Mouse (Mus musculus) layer of hippocampus, adult 18-20 months (tissue): Measurements from ENCODE around the gene Tmprss2. TPM values are rescaled to one million over a fixed set of nuclear protein-coding genes. Genes with fewer than 3 reads are reported as not detected.
A peak's percentile ranks its signal among the peaks of the same experiment; 100 is the strongest.

ENCODE experiments used
- DNase-seq, 2 experiments: peaks; one replicate each; pipeline ENCODE4 v3.0.0; 2022; ENCODE audit warnings: low spot score in 2 of 2
- long read RNA-seq: library from polyadenylated mRNA; stranded (forward); transcript quantifications from one replicate; pipeline ENCODE4 v2.0.0, GENCODE M21; 2021
- total RNA-seq, 2 experiments: library from RNA; stranded (reverse); gene quantifications; 2 replicates each; pipeline ENCODE4 v1.2.3; 2021

Tmprss2 gene
- total RNA-seq, result not detected
- long read RNA-seq, result 0 reads

DNA sequence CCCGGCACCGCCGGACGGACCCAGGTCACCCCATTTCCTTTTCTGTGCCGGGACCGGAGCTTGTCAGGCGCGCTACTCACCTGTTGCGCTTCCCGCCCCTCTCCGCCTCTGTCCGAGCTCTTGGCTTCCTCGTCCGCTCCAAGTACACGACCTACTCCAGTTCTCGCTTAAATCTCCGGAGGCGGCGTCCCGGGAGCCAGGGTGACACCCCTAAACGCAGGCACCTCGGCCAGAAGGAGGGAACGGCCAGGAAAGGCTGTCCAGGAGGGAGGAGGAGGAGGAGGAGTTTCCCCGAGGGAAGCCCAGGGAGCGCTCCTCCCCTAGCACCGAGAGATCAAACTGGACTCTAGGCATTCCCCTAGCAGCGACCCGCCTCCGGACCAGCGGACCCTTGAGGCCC is at the start of gene Tmprss2:
Gene Tmprss2 (minus strand): TSS at position 257 of the 400 bp plus-strand sequence.
- no peak for DNase-seq

DNA sequence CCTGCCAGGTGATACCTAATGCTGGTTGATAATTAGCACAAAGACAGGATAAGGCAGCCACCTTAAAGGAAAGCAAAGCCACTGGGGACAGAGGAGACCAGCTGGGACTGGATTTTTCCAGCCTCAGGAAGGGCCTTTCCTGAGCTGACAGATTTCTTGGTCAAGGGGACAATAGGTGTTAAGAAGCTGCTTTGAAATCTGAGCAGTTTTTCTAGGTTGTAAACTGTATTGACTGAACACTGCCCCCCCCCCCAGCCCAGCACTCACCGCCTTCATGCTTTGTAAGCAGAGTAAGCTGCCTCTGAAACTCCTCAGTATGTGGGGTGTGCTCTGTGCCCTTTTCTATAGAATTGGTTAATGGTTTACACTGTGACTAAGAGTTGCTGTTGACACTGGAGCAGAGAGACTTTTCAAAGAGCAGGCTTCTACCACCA is 48.2 kb upstream of the Tmprss2 start:
- DNase-seq, result no peak

DNA sequence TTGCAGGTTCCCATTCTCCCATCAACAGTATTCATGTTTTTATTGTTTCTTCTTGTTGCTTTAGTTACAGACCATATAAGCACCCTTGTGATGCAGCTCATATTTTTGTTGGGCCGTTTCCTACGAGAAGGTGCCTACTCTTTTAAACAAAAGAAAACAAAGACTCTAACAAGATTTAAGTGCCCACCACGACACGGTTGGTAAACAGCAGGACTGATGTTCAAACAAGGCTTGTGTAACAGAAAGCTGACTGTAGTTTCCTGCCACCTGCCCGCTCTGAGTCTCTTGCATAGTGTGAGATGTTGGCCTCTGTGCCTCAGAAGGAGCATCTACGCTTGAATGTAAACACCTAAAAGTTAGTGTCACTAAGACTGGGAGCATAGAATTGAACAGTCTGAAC is 47.5 kb upstream of the Tmprss2 start:
- no peak for DNase-seq

DNA sequence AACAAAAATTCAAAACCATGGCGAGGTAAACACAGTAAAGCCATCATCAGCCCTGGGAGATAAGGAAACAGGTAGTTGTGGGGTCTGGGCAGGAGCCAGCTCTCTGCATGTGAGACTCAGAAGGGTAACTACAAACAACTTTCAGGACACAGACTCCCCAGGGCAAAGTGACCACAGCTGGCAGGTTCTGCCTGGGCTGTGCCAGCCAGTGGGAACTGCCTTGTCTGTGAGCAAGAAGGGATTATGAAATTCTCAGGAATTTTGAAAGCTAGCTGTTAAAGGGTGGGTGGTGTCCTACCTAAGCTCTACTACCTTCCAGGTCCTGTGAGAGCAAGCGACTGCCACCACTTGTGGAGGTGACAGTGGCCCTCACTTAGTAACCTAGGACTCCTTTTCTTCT is 44.8 kb upstream of the Tmprss2 start:
- no peak for DNase-seq

DNA sequence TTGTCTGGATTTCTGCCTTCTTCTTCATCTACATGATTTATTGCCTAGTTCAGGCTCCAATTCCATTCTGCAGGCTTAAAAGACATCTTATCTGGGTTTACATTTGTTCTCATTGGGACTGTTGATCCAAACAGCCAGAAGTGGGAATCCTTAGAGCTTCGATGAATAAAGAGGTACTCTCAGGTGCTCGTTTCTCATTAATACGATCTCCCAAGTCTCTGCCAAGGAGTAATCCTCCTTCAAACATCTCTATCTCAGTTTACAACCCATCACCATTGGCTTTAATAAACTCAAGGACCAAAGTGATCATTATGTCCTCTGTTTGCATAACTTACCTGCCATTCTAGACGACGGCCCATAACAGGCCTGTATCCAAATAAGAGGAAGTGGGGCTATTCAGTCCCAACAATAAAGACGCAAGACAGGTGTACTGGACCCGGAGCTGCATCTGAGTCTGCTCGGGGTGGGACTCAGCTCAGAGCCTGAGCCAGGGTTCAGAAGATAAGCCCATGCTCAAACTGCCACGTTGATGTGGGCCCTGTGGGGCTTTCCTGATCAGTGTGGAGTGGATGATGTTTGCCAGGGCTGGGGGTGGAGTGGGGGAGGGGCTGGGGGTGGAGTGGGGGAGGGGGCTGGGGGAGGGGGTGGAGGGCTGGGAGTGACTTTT is 38.7 kb upstream of the Tmprss2 start:
- no peak for DNase-seq

DNA sequence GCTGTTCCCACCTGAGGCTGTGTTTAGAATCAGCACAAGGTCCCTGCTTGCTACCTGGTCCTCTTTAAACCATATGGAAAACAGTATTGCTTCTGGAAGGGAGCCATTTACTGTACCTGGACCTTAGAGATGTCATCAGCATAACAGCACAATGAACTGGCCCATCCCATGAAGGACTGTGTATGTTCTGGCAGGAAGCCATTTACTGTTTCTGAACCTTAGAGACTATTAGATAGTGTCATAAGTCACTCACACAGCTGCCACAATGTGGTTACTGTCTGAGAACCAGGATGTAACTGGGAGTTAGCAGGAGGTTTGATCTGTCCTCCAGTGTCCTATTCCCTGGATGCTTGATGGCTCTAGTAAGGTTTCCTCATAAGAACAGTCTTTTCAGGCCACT is 33.7 kb upstream of the Tmprss2 start:
- DNase-seq, result no peak

DNA sequence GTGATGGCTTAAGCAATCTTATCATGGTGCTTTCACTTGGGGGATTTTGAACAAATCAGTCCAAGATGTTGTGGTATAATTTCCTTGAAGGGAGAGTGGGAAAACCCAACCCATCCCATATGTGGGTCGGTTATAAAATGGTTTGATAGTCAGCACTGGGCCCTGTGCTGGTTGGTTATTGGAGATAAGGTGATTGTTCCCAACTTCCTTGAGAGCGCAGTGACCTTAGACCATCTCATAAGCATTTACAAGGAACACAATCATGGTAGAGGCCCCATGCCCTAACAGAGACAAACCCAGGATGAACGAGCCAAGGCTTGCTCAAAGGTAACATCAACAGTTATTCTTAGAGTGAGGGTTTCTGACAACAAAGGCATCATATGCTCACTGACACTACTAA is 28.6 kb upstream of the Tmprss2 start:
- DNase-seq, result no peak

DNA sequence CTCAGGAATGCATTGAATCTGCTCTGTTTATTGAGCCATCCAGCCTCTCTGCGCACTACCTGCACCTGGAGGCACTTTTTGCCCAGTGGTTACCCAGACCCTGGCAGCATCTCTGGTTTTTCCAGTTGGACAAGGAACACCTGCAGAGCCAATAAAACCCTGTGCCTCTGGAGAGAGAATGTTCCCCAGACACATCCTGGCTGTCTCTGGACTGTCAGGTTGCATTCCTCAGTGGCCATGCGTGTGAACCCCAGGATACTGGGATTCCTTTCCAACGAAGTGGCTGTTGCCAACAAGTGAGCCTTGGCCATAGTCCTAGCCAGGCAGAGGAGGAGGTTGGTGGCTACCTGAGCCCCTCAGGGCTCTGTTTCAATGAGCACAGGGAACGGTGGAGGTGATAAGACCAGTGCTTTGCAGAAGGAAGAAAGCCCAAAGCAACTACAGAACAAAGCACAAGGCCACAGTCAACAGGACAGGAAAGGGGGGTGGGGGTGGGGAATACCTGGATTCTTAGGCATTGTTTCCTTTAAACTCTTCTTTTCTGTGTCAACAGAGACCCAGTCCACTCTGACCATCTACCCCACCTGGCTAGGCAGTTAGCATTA is 22.0 kb upstream of the Tmprss2 start:
- DNase-seq, result no peak

DNA sequence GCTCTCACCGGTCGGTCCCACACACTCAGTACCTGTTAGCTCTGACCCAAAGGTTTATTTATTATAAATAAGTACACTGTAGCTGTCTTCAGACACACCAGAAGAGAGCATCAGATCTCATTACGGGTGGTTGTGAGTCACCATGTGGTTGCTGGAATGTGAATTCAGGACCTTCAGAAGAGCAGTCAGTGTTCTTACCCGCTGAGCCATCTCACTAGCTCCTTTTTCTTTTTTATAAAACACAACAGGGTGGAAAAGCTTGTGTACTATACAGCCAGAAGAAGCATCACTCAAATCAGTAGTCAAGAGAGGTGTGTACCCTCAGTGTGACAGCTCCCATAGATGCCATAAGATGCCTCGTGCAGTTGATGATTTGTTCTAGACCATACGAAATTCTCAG is 12.2 kb upstream of the Tmprss2 start:
- DNase-seq, result no peak

DNA sequence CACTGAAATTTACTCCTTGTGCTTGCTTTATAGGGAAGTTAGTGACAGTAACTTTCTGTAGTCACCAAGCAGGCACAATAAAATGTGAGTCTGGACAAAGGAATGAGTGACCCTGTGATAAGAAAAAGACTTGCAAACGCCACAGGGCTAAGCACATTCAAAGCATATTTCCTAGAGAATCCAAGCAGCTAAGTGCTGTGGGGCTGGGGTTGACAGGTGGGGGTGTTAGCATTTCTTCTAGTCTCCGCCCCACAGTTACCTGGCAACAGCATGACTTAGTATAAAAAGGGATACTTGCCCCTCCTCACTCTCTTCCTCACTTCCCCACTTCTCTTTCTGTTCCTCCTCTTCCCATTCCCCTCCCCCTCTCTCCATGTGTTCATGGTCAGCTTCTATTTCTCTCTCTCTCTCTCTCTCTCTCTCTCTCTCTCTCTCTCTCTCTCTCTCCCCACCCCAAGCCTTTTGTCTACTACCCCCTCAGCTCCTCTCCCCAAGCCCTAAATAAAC is 11.4 kb upstream of the Tmprss2 start:
- no peak for DNase-seq

DNA sequence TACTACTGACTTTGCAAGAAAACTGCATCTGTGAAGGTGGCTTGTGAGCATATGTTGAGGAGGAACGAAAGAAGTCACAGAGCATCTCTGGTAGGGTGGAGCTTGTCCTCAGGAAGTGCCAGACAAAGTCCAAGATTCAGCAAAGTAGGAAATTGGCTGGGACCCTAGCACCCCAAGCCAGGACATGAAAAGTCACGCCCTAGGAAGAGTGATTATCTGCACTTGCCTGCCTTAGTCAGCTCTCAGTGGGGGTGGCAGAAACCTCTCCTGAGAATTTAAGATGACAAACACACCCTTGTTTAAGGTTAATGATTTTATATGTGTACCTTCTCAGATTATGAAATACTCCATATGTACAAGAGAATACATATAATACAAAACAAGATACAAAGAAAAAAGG is 7.3 kb upstream of the Tmprss2 start:
- DNase-seq, result no peak

DNA sequence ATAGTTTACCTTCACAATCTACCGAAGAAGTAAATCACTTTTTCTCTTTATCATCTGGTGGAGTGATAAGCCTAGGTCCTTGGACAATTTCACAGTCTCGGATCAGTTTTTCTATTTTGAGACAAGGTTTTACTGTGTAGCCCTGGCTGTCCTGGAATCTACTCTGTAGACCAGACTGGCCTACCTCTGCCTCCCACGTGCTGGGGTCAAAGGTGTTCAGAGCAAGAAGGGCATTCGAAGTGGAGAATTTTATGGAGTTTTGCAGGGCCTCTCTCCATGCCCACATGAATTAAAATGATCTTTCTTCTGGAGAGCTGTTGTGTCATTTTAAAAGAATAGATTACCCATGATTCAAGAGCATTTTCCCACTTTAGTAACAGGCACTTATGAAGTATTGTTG is 1.0 kb upstream of the Tmprss2 start:
- DNase-seq, result no peak

DNA sequence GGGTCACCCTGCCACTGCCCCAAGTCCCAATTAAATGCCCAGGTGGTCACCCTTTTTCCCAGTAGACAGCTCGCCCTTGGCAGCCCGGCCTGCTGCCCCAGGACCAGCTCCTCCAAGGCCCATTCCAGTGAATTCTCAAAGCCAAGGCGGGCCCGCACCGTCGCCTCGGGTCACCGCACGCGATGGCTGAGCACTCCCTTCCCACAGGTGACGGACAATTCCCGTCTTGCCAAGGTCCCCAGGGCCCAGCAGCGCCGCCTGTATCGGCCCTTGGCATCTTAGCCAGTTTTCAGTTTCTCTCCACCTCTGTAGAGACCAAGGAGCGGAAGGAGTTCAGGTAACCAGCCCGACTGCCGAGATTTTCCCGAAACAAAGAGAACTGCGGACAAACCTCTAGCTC is 749 bp downstream of the Tmprss2 start:
- no peak for DNase-seq

DNA sequence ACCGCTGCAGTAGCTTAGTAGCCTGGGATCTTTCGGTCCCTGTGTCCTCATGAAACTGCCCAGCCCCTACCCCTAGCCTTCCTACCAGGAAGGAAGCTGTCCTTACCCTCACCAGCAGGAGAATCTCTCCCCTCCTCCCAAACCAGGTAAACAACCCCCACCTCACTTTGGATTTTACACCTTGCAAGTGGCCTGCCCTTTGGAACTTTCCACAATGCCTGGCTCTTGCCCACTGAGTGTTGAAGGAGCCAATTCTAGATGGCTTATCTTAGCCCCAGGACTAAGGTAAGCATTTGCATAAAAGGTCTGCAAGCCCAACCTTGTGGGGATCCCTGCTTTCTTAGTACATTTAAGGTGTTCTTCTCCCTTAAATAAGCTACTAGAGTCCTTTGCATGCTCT is 1.3 kb downstream of the Tmprss2 start:
- no peak for DNase-seq

DNA sequence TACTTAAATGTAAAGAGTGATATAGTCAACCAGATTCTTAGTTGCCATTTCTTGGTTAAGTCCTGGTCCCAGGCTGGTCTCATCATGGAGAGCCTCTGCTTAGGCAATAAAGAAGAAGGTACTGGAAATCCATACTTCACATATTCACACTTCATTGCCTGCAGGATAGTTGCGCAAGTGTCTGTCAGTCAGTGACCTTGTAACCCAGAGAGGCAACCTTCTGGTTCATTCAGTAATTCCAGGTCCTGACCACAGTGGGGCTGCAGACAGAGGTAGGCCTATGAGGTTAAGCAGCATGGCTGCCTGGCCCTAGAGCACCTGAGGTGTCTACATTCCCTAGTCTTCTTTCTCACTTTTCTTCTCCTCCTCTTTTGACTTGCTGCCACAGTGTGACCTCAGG is 3.0 kb downstream of the Tmprss2 start:
- DNase-seq, result no peak

DNA sequence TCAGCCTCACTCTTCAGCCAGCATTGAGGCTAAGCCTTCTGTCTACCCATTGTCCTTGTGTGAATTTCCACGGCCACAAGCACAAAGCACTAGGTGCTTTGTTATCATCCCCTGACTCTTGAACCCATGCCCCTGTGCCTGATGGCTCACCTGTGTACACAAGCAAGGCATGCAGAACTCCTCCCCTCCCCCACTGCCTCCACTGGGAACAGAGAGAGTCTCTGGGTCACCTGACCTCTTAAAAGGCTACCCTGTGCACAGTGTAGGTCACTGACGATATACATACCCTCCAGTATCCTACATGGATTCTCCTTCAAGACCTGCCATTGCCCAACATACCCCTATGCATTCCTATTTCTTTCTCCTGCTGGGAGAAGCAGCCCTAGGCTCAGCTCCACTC is 4.2 kb downstream of the Tmprss2 start:
- no peak for DNase-seq

DNA sequence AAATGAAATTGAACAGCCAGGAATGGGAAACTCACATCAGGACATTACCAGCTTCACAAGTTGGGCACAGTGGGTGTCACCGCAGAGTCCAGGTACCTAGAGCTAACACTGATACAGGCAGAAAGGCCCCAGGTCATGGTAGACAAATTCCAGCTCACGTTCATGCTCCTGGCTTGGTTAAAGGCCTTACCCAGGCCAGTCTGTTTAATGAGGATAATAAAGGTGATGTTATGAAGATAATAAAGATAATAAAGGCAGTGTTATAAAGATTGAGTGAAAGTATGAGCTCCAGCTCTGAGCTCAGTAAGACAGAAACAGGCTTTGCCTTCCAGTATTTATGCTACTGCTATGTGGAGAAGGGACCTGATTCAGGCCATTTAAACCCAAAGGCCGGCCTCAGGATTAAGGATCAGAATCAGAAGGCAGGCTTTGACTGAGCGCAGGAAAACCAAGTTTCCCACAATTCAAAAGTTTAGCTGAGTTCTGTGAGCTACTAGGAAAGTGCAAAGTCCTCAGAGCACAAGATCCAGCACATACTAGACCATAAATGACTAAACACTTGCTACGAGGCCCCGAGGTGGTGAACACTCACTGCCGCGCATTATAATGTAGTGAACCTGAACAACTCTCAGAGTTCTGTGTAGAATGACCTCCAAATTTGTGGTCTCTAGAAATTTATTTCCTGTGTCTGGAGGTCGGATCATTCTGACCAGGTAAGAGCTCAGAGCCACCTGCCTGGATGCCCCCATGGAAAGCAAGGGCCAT is 4.9 kb downstream of the Tmprss2 start:
- no peak for DNase-seq

DNA sequence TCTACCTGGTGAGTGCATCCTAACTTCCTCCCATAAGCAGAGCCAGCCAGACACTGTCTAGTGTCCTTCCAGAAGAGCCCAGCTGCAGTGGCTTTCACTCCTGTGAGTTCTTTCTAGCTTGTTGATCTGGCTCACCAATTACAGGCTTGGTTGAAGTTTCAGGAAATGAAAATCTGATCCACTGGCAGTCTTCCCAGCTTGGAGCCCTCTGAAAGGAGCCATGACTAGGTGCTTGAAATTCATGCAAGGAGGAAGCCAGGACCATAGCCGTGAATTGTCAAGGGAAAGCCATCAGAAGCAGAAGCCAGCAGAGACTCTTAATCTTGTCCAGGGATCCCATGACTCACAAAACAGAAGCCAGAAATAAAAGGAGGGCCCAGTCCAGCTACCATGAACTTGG is 8.7 kb downstream of the Tmprss2 start:
- DNase-seq, result peak in 1 of 2 experiments; percentile 30

DNA sequence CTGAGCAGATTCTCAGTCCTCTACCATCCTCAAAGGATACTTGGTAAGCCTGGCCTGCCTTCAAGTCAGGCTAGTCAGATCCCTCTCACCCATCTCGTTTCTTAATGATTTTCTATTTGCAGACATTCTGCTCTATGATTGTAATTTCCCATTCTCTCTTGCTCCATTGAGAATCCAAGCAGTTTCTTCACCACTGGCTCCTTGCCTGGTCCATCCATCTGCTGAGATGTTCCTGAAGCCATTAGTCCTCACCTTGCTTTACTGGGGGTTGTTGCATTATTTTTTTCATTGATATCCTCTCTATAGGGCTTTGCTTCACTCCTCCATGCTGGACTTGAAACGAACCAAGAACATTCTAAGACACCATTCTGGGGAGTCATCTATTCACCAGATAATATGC is 10.4 kb downstream of the Tmprss2 start:
- no peak for DNase-seq

DNA sequence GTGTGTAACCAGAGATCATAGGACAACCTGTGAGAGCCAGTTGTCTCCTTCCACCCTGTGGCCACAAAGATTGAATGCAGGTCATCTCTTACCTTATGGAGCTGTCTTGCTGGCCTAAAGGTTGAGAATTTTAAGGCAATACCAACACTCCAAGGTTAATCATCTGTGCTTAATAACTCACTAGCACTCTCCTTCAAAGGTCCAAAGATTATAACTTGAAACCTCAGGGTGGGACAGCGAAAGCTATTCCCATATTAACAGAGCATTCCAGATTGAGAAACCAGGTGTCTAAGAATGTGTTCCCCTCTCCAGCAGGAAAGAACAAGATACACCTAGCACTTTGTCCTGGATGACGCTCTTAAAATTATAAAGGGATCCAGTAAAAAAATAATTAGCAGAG is 12.9 kb downstream of the Tmprss2 start:
- DNase-seq, result no peak

DNA sequence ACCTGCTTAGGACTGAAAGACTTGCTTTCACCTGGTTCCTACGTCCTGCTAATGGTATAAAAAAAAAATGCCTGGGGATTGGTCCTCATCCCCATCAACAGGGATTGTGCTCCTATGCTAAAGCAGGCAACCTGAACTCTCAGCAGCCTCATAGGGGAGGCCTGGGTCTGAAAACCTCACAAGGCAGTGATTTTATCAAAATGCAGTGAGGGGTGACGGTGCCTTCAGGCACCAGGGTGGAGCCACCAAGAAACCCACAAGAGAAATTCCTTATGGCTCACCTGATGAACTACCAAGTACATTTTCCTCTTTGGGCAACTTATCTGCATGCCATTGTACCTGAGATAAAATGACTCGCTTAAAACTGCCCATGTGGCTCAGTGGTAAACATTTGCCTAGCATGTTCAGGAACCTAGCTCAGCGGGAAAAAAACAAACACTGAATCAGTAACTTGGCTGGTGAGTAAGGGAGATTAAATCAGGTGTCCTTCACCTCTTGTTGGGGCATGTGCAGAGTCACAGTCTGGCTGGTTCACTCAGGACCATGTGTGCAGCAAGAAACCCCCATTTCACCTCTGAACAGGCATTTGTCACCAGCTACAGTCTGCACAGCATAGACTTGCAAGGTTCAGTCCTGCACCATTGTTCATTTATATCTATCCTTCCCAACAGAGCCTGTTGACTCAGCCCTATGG is 17.0 kb downstream of the Tmprss2 start:
- no peak for DNase-seq

DNA sequence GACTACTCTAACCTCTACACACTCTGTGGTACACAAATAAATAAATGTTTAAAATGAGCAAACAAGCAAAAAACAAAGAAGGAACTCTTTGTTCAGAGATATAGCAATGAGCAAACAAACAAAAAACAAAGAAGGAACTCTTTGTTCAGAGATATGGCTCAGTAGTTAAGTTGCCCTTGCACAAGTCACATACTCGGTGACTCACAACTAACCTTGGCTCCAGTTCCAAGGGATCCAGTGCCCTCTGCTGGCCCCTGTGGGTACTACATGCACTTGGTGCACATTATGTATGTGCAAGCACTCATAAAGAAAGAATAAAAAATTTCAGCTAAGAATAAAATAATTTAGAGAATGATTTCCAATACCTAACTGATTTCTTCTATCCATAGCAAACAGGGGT is 17.9 kb downstream of the Tmprss2 start:
- peak in 1 of 2 experiments; percentile 62 for DNase-seq
